21 mouse cellular contexts compared by ENCODE assay signal in the genomic region with DNA sequence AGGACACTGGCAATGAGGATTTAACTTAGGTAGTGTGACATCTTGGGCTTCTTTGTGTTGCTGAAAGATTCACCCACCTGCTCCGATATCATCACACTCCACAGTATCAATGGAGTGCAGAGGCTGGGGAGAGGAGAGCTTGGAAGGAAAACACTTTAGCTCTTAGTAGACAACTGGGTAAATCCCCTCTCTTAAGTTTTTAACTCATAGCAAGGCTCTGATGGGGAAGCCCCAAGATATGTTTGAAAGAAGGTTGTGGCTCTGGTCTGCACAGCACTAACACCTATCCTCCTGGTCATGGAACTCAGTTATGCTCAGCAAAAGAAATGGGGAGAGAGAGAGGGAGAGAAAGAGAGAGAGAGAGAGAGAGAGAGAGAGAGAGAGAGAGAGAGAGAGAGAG. TPM values are rescaled to one million over a fixed set of nuclear protein-coding genes. Genes with fewer than 3 reads are reported as not detected.
"Had no signal": no experiment of that assay in that cellular context is flagged by ENCODE, and none has a peak within 500 bp of the region (broad histone marks: within the 10 kb centered on the region; RNA-seq: fewer than 3 reads in every experiment).

No protein-coding gene starts in this region.

- H3K9ac ChIP-seq: neural tube, embryonic 13.5 days; neural tube, embryonic 15.5 days; stomach, embryonic 15.5 days had no signal

- H3K9me3 ChIP-seq: neural tube, embryonic 13.5 days; neural tube, embryonic 15.5 days; stomach, embryonic 15.5 days had no signal

- H3K4me1 ChIP-seq: neural tube, embryonic 13.5 days; neural tube, embryonic 15.5 days; stomach, embryonic 15.5 days had no signal

- DNase-seq: retina, postnatal 1 day; right cerebral cortex, adult 18-20 months; right cerebral cortex, postnatal 14 days; right cerebral cortex, postnatal 25 days; right cerebral cortex, postnatal 4 days; spleen, adult 18-20 months; thymus, adult 18-20 months; thymus, adult 2 months; thymus, postnatal 14 days; thymus, postnatal 25 days; thymus, postnatal 36 days; thymus, postnatal 4 days had no signal

- H3K36me3 ChIP-seq: neural tube, embryonic 13.5 days; neural tube, embryonic 15.5 days; stomach, embryonic 15.5 days had no signal

- H3K4me3 ChIP-seq: neural tube, embryonic 13.5 days; neural tube, embryonic 15.5 days; stomach, embryonic 15.5 days had no signal

- H3K4me2 ChIP-seq: neural tube, embryonic 13.5 days; neural tube, embryonic 15.5 days; stomach, embryonic 15.5 days had no signal

- H3K27ac ChIP-seq: neural tube, embryonic 13.5 days; neural tube, embryonic 15.5 days; stomach, embryonic 15.5 days; stomach, postnatal 0 days had no signal

- H3K27me3 ChIP-seq: neural tube, embryonic 13.5 days; neural tube, embryonic 15.5 days; stomach, embryonic 15.5 days had no signal

RNA-seq across cellular contexts. Expression of a gene that starts 32.2 kb away (rescaled TPM):
- total RNA-seq: neutrophil, adult 5-6 weeks had no signal
- polyA plus RNA-seq: neural tube, embryonic 14.5 days; neural tube, embryonic 15.5 days; small intestine, adult 2 months; stomach, embryonic 14.5 days; testis, adult 2 months had no signal
